Mouse (Mus musculus) CH12.LX (cell line): ENCODE data around the gene Ank3. TPM values are rescaled to one million over a fixed set of nuclear protein-coding genes. Genes with fewer than 3 reads are reported as not detected.

Experiments
- DNase-seq: peaks from one replicate; pipeline ENCODE4 v3.0.0-alpha.2; 2013; ENCODE audit errors: extremely low read depth
- H3K27ac ChIP-seq: 2 replicates; pipeline ENCODE4 v1.5.1; 2012; ENCODE audit warnings: low read depth, mild to moderate bottlenecking, control low read depth, moderate library complexity; ENCODE audit not compliant: insufficient read depth
- H3K27me3 ChIP-seq: replicated peaks from 2 replicates; pipeline ENCODE3; 2012; ENCODE audit warnings: inconsistent platforms
- H3K36me3 ChIP-seq, 2 experiments: replicated peaks in 1 of 2; 2 replicates each; pipeline versions ENCODE3 to v1.6.1; 2012; ENCODE audit warnings: inconsistent platforms in 1 of 2, low read length in 1 of 2, mild to moderate bottlenecking in 1 of 2, mixed read lengths in 1 of 2, moderate library complexity in 1 of 2; ENCODE audit not compliant: control insufficient read depth in 1 of 2, insufficient read depth in 1 of 2
- H3K4me1 ChIP-seq, 2 experiments: 2 replicates each; pipeline ENCODE4 v1.6.1; 2012; ENCODE audit warnings: inconsistent platforms in 1 of 2, moderate library complexity in 1 of 2; ENCODE audit not compliant: insufficient read depth in 2 of 2, control insufficient read depth in 1 of 2
- H3K4me2 ChIP-seq: 2 replicates; pipeline ENCODE4 v1.6.1; 2012; ENCODE audit warnings: low read depth, mild to moderate bottlenecking, control low read depth; ENCODE audit not compliant: poor library complexity, insufficient read depth, severe bottlenecking
- H3K4me3 ChIP-seq, 3 experiments: fragments of 150-350 bp in 1 of 3; sonication (generic) in 1 of 3; replicated peaks in 1 of 3; 2 replicates each; pipeline versions ENCODE3 to v1.5.1; 2011 to 2012; ENCODE audit warnings: low read depth in 2 of 3, low read length in 2 of 3, mild to moderate bottlenecking in 2 of 3, moderate library complexity in 2 of 3, control low read depth in 1 of 3, improper control_type of control experiment in 1 of 3, inconsistent platforms in 1 of 3, mixed read lengths in 1 of 3; ENCODE audit not compliant: poor library complexity in 1 of 3
- H3K79me2 ChIP-seq: replicated peaks from 2 replicates; pipeline ENCODE4 v1.6.1; 2012; ENCODE audit warnings: mild to moderate bottlenecking, moderate library complexity; ENCODE audit not compliant: control insufficient read depth, poor library complexity, insufficient read depth, severe bottlenecking; ENCODE audit errors: extremely low read depth
- H3K9ac ChIP-seq: 2 replicates; pipeline ENCODE4 v1.6.1; 2012; ENCODE audit warnings: low read depth, mild to moderate bottlenecking, control low read depth, moderate library complexity; ENCODE audit not compliant: insufficient read depth
- H3K9me3 ChIP-seq: replicated peaks from 2 replicates; pipeline ENCODE3; 2012; ENCODE audit warnings: low read length, inconsistent platforms, mixed read lengths
- BHLHE40 ChIP-seq: IDR thresholded peaks from 2 replicates; pipeline ENCODE4 v1.6.1; 2011; ENCODE audit warnings: mild to moderate bottlenecking, low read depth, low read length, improper control_type of control experiment
- CHD1 ChIP-seq: IDR thresholded peaks from 2 replicates; pipeline ENCODE4 v1.6.1; 2012; ENCODE audit warnings: low read depth, low read length, improper control_type of control experiment, inconsistent platforms
- ELF1 ChIP-seq: IDR thresholded peaks from 2 replicates; pipeline ENCODE4 v1.6.1; 2014; ENCODE audit warnings: low read depth, mild to moderate bottlenecking, inconsistent platforms, low read length, improper control_type of control experiment
- IRF4 ChIP-seq: IDR thresholded peaks from 2 replicates; pipeline ENCODE4 v1.6.1; 2014; ENCODE audit warnings: low read depth, mild to moderate bottlenecking, inconsistent platforms, low read length, improper control_type of control experiment
- JUN ChIP-seq: IDR thresholded peaks from 2 replicates; pipeline ENCODE4 v1.6.1; 2011; ENCODE audit warnings: low read depth, mild to moderate bottlenecking, low read length, improper control_type of control experiment, moderate library complexity; ENCODE audit not compliant: insufficient read depth
- JUND ChIP-seq: conservative IDR thresholded peaks from 2 replicates; pipeline ENCODE4 v1.6.1; 2011; ENCODE audit warnings: low read depth, low read length, improper control_type of control experiment
- KAT2A ChIP-seq: IDR thresholded peaks from 2 replicates; pipeline ENCODE4 v1.6.1; 2012; ENCODE audit warnings: low read length, improper control_type of control experiment, inconsistent platforms; ENCODE audit not compliant: insufficient replicate concordance
- MEF2A ChIP-seq: IDR thresholded peaks from 2 replicates; pipeline ENCODE4 v1.6.1; 2014; ENCODE audit warnings: low read depth, mild to moderate bottlenecking, inconsistent platforms, low read length, improper control_type of control experiment, borderline replicate concordance
- MXI1 ChIP-seq: IDR thresholded peaks from 2 replicates; pipeline ENCODE4 v1.6.1; 2011; ENCODE audit warnings: mild to moderate bottlenecking, low read depth, low read length, improper control_type of control experiment
- MYC ChIP-seq: IDR thresholded peaks from 2 replicates; pipeline ENCODE4 v1.6.1; 2011; ENCODE audit warnings: low read depth, mild to moderate bottlenecking, improper control_type of control experiment, low read length
- NELFE ChIP-seq: IDR thresholded peaks from 2 replicates; pipeline ENCODE4 v1.6.1; 2011; ENCODE audit warnings: low read depth, low read length, improper control_type of control experiment
- POLR2A ChIP-seq: IDR thresholded peaks from 2 replicates; pipeline ENCODE4 v1.6.1; 2011; ENCODE audit warnings: low read depth, mild to moderate bottlenecking, improper control_type of control experiment, low read length
- POLR2AphosphoS2 ChIP-seq: IDR thresholded peaks from 2 replicates; pipeline ENCODE4 v1.6.1; 2011; ENCODE audit warnings: low read depth, low read length, improper control_type of control experiment
- SMC3 ChIP-seq: IDR thresholded peaks from 2 replicates; pipeline ENCODE4 v1.6.1; 2011; ENCODE audit warnings: low read depth, low read length, improper control_type of control experiment
- USF1 ChIP-seq: IDR thresholded peaks from 2 replicates; pipeline ENCODE4 v1.6.1; 2014; ENCODE audit warnings: low read depth, mild to moderate bottlenecking, inconsistent platforms, low read length, improper control_type of control experiment
- ZKSCAN1 ChIP-seq: IDR thresholded peaks from 2 replicates; pipeline ENCODE4 v1.6.1; 2012; ENCODE audit warnings: low read depth, inconsistent platforms, low read length, improper control_type of control experiment, borderline replicate concordance
- dilution Hi-C: fragments of 300-500 bp; cut with MboI; formaldehyde crosslinking; loops from 2 replicates; pipeline ENCODE4 v1.14.3; 2020; ENCODE audit warnings: low sequenced_read_pairs; ENCODE audit not compliant: extremely low pct_unique_long_range_greater_than_20kb, extremely low pct_ligation_motif_present
- in situ Hi-C: fragments of 300-500 bp; cut with MboI; formaldehyde crosslinking; loops from 3 replicates; pipeline ENCODE4 v1.14.3; 2019; ENCODE audit warnings: low sequenced_read_pairs, low pct_ligation_motif_present, low pct_unique_long_range_greater_than_20kb, mixed read lengths
- polyA plus RNA-seq: library from polyadenylated mRNA; unstranded; fragments of >175 nt; gene quantifications from 2 replicates; pipeline ENCODE4 v1.2.1, GENCODE M21; 2012; ENCODE audit warnings: low read depth; ENCODE audit not compliant: insufficient read length
- total RNA-seq, 2 experiments: library from RNA; depleted of rRNA; stranded (reverse); fragments of 300-350 nt in 1 of 2; fragments of >200 nt in 1 of 2; gene quantifications; 2 replicates each; pipeline ENCODE4 v1.2.3; 2012 to 2014

Ank3 gene
- total and polyA plus RNA-seq, 3 experiments = 4.7 to 8.3 (median 6.2) TPM

GRCm38 (mm10) chr10:69628743-69629142 lies 230.2 kb downstream of the Ank3 start:
- no peak for DNase-seq
- TF ChIP-seq BHLHE40 (no peak), POLR2AphosphoS2 (no peak), MYC (no peak), JUND (no peak), SMC3 (no peak), ZKSCAN1 (no peak), CHD1 (no peak), USF1 (no peak), IRF4 (no peak)
- no peaks in the 10 kb centered on the region for H3K27me3 ChIP-seq
- H3K4me3 ChIP-seq = no peak overlapping the region
- no peak overlapping the region for H3K9ac ChIP-seq
- in situ Hi-C loops (no loop called here), dilution Hi-C loops (no loop called here)
- no peak overlapping the region for H3K4me2 ChIP-seq
- no peaks in the 10 kb centered on the region for H3K79me2 ChIP-seq
- H3K36me3 ChIP-seq = peaks cover 0 to 6% of the 10 kb centered on the region in 2 experiments
- no peaks in the 10 kb centered on the region for H3K9me3 ChIP-seq
- H3K27ac ChIP-seq = no peak overlapping the region
- H3K4me1 ChIP-seq = no peaks in the 10 kb centered on the region

- Histone ChIP-seq H3K36me3 (peaks cover 0 to 8% of the 10 kb centered on the region in 2 experiments), H3K79me2 (no peaks in the 10 kb centered on the region), H3K4me3 (no peak overlapping the region), H3K4me2 (no peak overlapping the region), H3K4me1 (no peaks in the 10 kb centered on the region), H3K27me3 (no peaks in the 10 kb centered on the region), H3K9me3 (no peaks in the 10 kb centered on the region), H3K9ac (no peak overlapping the region)
- dilution Hi-C loops = no loop called here
- no peak for DNase-seq
- TF ChIP-seq ELF1 (no peak), MXI1 (no peak), MYC (no peak), JUN (no peak), MEF2A (no peak), POLR2A (no peak), NELFE (no peak), BHLHE40 (no peak), KAT2A (no peak)
- TF ChIP-seq, all 38 proteins: peak for 0
- no peak overlapping the region for H3K27ac ChIP-seq
- in situ Hi-C loops = no loop called here
Observed at GRCm38 (mm10) chr10:69630802-69631388, 232.3 kb downstream of the Ank3 start.
